Mouse (Mus musculus) cerebellum, adult (tissue): Measurements from ENCODE around the gene Olfm3.

ENCODE experiments used
- ATAC-seq: cut with Nextera tagmentation; 2 replicates; pipeline ENCODE4 v1.9.2; 2017; ENCODE audit warnings: mild to moderate bottlenecking, moderate library complexity, mixed read lengths; ENCODE audit not compliant: insufficient number of reproducible peaks, low FRiP score, low TSS enrichment

Olfm3 gene

DNA sequence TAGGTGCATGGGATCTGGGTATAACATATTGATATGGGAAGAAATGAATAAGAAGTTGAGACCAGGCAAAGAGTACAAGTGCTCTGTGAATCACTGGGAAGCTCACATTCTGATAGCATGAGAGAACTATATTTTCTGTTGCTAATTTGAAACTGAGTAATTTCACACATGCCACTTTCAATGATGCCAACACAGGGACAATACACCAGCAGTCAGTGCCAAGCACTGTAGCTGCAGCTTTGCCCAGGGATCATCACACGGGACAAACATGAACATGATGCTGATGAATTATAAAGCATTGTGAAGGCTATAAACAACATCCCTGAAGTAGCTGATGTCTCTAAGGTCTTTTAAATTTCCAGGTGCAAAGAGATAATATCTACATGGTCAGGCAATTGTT lies 161.0 kb downstream of the Olfm3 start:
- ATAC-seq = peak; percentile 86

DNA sequence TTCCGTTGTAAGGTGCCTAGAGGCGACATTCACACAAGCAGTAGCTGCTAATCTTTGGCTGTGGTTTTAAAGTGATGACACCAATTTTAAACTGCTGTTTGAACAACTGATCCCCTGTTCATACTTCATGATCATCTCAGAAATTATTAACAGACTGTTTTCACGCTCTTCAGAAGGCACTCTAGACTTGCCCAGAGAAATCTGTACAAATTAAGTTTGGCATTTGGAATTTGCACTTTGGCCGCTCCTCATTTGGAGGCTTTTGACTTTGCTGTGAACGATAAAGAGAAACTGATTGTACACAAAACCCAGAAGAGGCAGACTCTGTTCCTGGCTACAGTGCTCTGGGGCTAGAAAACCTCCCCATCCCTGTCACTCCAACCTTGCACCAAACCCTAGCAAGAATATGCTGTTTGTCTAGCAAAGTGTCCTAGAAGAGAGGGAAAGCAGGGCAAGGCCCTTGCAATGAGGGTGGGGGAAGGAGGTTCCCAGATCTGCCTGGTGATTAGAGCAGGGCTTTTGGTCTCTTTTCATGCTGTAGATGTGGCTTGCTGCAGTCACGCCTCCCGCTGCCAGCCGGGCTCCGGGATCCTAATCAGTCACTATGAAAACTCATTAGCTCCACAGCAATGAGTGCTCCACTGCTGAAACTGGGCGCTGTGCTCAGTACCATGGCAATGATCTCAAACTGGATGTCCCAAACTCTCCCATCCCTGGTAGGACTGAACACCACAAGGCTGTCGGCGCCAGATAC lies 176.7 kb downstream of the Olfm3 start:
- peak; percentile 74 for ATAC-seq

DNA sequence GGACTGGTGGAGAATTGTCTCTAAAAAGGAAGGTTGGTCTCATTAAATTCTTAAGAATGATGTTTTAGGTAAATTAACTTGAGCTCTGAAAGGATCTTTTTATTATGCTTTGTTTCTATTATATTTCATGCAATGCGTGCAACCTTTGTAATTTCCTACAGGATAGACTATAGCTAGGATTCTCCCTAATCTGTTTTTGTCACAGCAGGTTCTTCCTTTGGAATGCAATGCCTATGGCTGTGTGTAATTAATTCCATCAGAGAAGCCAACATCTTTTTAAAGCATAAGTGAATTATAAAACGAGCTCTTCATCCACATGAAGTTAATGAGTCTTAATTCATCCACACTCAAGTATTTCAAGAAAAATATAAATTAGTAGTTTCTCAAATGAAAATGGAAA lies 177.5 kb downstream of the Olfm3 start:
- ATAC-seq = peak; percentile 45; the same call in 1 of the 2 replicates

DNA sequence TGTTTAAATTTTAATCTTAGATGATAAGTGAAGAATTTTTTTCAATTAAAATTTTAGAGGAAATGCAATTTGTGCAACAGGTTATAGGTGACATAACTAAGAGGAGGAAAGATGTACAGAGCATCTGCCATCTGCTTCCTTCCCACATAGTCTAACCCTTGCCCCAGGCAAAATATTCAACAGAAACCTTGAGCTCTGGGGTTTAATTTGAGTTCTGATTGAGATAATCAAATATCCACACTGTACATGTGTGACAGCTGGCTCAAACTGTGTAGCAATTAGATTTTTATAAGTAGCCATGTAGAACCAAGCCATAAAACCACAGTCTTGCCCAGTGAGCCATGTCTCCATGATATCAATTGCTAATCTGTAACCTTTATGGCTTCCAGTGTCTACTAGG lies 179.1 kb downstream of the Olfm3 start:
- no peak for ATAC-seq

DNA sequence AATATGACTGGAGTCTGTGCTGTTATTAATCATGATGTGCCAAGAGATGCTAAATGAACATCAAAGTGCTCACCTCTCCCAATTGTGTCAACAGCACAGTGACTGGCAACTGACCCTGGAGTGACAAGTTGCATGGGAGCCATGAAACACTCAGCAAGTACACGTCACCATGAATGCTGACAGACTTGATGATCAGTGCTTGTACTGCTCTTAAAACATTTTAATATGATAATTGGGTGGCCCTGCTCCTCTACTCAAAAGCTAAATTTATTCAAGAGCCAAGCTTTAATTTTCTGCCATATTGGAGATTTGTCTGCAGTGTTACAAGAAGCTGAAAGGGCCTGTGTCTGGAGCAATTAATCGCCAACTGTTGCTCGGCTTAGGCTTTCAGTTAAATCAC lies 184.4 kb downstream of the Olfm3 start:
- ATAC-seq = no peak

DNA sequence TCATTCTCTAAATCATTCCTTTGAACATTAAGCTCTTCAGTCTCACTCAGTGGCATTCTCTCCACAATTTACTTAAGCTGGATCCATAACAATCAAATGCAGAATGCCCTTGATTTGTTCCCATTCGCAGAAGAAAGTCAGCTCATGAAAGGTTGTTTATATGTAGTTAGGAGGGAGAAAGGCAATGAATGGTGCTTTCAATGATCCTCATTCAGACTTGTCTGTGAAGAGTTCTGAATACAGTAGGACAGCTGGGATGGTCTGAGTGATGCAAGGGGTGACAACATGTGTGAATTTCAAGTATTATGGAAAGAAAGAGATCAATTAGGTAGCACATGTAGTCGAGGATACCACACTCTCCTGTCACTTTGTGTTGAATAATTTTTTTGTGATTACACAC lies 186.8 kb downstream of the Olfm3 start:
- no peak for ATAC-seq

DNA sequence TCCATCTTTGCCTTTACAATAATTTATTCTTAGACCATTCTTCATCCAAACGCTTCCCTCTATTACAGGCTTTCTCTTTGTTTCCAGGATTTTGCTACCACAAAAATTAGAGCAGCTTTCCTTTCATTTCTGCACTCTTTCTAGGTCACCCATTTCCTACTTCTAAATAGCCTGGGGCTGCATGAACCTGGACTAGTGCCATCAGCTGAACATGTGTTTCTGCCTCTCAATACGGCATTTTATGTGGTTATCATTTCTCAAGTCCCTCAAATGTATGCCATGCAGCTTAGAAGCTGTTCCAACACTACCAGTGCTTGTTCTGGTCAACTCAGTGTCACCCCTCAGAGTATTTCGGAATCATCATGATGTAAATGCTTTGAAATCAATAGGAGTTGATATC lies 191.6 kb downstream of the Olfm3 start:
- peak; percentile 65 for ATAC-seq

DNA sequence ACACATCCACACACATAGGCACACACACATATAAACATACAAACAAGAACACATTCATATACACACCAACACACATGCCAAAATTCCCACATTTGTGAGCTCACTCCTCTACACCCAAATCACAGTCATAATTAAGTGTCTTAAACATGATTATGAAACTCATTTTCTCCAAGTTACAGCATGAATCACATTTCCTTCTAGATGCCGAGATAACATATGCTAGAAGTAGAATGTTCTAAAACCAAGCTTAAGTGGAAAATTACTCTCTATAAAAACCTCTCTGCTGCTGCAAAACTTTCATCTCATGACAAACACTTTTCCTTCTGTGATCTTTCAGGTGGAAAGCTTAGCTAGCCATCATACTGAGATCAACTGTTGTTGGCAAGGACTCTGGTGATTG lies 195.7 kb downstream of the Olfm3 start:
- ATAC-seq = no peak

DNA sequence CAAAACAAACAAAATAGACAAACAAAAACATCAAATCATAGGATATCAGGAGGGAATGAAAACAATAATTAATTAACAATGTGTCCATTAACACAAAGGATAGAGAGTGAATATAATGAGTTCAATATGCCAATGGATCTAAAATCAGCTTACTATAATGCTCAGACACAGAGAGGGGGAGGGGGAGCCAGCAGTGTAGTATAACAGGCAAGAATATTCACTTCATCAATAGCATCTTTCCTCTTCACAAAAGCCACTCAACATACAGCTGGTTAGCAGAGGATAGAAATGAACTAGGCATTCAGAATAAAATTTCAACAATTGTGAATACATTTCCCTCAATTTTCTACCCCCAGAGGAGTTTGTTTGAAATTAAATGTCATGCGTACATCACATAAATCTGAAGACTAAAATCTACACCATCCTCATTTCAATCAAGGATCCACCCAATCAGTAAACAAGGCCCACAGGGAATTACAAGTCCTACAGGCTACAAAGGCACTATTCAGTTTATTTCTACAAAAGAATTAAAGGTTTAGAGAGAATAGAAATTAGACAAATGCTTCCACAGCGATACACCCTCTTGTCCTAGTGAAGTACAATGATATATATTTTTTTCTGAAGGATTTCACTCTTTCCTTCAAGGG lies 200.4 kb downstream of the Olfm3 start:
- ATAC-seq = no peak

DNA sequence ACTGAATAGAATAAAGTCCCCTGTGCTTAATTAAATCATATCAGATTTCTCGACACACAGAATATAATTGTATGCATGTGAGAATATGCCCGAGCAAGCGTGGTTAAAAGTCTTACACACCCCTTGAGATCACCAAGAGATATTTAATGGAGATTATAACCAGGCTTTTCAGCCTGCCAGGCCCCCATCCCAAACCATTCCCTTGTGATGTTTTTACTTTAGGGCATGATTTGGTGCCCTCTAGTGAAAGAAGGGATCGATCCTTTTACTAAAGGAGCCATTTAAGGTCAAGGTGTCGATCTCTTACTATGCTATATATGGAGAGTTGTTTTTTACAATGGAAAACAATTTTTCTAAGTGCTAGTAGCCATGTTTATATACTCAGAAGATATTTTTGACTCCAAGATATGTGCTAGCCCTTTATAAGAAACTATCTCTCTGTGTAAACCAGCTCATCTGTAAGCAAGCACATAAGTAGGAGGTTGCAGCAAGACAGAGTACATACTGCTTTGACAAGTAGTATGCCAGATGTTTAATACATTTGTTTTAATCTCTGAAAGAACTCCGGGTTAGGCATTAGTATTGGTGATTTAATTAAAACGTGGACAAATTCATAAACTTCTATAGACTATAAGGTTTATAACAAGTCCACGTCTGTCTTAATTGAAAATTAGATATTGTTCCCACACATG lies 201.1 kb downstream of the Olfm3 start:
- peak; percentile 81 for ATAC-seq

DNA sequence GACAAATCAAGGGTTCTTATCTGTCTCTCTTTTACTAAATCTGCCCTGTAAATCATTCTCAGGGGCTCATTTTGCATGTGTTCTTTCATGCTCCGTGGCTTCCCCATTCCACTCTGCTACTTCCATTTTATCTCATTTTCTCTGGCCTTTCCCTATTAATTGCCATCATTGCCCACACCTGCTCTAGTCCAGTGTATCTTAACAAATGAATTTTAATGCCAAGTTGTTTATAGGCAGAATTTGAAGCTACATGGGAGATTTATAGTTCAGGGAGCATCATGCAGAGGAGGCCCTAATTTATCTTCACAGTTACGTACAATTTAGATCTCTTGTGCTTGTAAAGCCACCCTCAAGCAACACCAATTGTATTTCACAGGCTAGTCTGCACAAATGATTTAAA lies 241.8 kb downstream of the Olfm3 start:
- ATAC-seq = no peak

DNA sequence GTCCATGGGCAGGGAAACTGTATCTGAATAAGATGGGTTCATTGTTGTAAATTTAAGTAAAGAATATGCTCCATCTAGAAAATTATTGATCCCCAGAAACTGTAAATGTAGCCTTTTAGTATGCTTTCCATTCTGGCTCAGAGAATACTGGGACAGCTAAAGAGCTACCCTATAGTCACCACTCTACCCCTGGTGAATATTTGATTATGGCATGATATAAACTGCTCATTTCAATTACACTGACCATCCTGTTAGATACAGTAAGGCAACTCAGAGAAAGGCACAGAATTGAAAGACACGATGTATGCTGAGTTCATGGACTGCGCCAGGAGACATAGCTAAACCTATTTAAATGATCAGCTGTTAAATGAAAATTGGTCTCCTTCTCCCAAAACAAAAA lies 242.4 kb downstream of the Olfm3 start:
- ATAC-seq = no peak

DNA sequence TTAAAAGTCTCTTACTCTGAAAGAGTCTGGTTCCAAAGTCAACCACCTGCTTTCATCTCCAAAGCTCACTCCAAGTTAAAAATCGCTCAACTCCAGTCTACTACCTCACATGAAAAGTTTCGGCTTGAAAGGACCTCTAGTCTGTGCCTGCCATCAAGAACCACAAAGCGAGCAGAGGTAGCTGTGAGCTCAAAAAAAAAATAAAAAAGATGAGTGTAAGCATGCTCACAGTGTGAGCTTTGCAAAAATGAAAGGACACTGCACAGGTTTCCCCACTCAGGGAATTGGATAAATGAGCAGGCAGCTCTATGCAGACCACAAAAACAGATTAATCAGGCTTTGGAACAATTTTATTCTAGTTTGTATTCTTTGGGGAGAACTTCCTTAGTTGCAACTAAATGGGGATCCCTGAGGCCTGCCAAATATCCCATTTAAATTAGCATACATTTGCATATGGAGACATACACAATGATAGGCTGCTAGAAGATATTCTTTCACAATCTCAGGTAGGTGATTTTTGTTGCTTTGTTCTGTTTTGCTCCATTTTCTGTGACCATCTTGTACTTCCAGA lies 255.1 kb downstream of the Olfm3 start:
- no peak for ATAC-seq

DNA sequence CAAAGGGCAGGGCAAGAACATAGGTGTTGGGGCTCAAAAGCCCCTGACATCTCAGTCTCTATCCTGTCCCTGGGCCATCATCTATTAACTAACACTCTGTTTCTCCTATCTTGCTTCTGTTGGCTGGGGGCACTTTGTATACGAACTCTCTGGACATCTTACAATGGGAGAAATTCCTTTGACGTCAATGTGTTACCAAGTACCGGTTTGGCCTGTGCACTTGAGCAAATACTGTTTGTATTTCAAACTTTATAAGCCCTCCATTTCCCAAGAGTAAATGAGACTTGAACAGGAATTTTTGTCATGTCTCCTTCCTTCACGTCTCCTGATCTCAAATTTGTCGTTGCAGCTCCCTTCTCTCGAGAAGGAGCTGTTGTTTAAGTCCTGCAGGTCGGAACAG lies 270.7 kb downstream of the Olfm3 start:
- no peak for ATAC-seq
